Mouse (Mus musculus): Measurements from ENCODE around the gene Ccr5. TPM values are rescaled to one million over a fixed set of nuclear protein-coding genes. Genes with fewer than 3 reads are reported as not detected.
A peak's percentile ranks its signal among the peaks of the same experiment; 100 is the strongest.
"Not testable (repeated sequence)": the region's sequence is repeated elsewhere in the genome, so short reads cannot be mapped to it uniquely, and the experiment has no call there.

Gene Ccr5
- polyA plus RNA-seq, 1 experiment: not detected

DNA sequence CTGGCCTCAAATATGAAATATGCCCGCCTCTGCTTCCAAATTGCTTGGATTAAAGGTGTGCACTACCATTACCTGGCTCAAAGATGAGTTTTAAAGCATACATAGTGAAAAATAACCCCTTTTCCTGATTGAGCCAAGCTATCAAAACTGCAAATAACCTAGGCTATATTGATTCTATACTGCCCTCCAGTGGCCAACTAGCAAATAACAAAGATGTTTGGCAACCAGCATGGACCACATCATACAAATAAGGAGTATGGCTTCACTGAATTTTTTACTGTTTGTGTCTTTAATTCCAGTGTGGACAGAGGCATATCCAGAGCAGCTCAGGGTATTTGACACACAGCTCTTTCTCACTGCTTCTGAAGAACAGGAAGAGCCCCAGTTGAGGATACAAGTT lies 7.0 kb downstream of the Ccr5 start:
- peaks cover 8% of the 10 kb centered on the region for H3K4me1 ChIP-seq (ENCODE audit: control insufficient read depth)
- H3K4me3 ChIP-seq (replicated peaks): no peak overlapping the region
- peaks cover 4% of the 10 kb centered on the region; the same call in 1 of the 2 replicates for H3K27me3 ChIP-seq (ENCODE audit: control insufficient read depth)
- no peaks in the 10 kb centered on the region for H3K36me3 ChIP-seq (ENCODE audit: control insufficient read depth)
- no peaks in the 10 kb centered on the region for H3K9me3 ChIP-seq (ENCODE audit: control insufficient read depth, low read length)
- no peak for TF ChIP-seq TAL1 (IDR thresholded peaks at IDR 0.05; ENCODE audit: low read length)
- no peak for TF ChIP-seq GATA1 (IDR thresholded peaks at IDR 0.05; ENCODE audit: low read length)

DNA sequence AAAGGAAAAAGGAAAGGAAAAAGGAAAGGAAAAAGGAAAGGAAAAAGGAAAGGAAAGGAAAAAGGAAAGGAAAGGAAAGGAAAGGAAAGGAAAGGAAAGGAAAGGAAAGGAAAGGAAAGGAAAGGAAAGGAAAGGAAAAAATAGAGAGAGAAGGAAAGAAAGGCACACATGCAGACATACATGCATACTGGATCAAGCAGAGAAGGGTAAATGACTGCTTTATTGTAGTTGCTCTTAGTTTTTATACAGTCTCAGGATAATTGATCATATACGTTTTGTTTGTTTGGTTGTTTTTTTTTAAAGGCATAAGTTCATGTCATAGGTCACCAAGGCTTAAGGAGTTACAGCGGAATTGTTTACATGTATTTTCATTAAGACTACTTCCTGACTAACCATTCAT lies 11.6 kb downstream of the Ccr5 start:
- H3K4me3 ChIP-seq (replicated peaks); H3K27me3 ChIP-seq (ENCODE audit: control insufficient read depth); H3K9me3 ChIP-seq (ENCODE audit: control insufficient read depth, low read length); H3K36me3 ChIP-seq (ENCODE audit: control insufficient read depth): not testable (repeated sequence)
- peaks cover 15% of the 10 kb centered on the region for H3K4me1 ChIP-seq (ENCODE audit: control insufficient read depth)

DNA sequence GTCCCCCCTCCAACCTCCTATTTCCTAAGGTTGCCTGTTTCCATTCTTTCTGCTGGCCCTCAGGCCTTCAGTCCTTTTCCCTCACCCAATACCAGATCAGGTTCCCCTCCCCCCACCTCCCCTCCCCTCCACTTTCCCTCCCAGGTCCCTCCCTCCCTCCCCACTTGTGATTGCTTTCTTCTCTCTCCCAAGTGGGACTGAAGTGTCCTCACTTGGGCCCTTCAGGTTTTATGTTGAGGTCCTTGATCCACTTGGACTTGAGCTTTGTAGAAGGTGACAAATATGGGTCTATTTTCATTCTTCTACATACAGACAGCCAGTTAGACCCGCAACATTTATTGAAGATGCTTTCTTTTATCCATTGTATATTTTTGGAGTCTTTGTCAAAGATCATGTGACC lies 13.6 kb downstream of the Ccr5 start:
- peaks cover 34% of the 10 kb centered on the region for H3K4me1 ChIP-seq (ENCODE audit: control insufficient read depth)
- not testable (repeated sequence) for H3K4me3 ChIP-seq (replicated peaks); H3K27me3 ChIP-seq (ENCODE audit: control insufficient read depth); H3K9me3 ChIP-seq (ENCODE audit: control insufficient read depth, low read length); H3K36me3 ChIP-seq (ENCODE audit: control insufficient read depth)

DNA sequence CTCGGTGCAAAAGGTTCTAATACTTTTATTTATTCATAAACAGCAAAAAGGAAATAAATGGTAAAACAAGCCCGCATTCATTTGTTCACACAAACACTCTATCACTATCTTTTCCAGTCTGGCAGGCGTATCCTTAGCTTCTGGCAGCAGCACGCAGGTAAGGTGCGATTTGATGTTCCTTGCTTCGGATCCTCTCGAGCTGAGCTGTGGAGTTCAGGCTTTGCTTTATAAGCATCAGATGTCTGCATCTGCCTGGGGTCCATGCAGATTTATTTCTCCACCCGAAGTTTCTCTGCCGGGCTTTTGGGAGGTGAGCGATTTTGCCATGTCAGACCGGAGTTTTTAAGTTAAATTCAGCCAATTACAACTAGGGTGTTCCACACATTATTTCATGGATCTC lies 16.3 kb downstream of the Ccr5 start:
- Histone ChIP-seq H3K27me3 (ENCODE audit: control insufficient read depth) (no peaks in the 10 kb centered on the region), H3K36me3 (ENCODE audit: control insufficient read depth) (no peaks in the 10 kb centered on the region), H3K9me3 (ENCODE audit: control insufficient read depth, low read length) (no peaks in the 10 kb centered on the region), H3K4me3 (replicated peaks) (peak overlapping the region; percentile 32), H3K4me1 (ENCODE audit: control insufficient read depth) (peaks cover 35% of the 10 kb centered on the region)
- TF ChIP-seq GATA1 (IDR thresholded peaks at IDR 0.05; ENCODE audit: low read length) (no peak), TAL1 (IDR thresholded peaks at IDR 0.05; ENCODE audit: low read length) (no peak)

DNA sequence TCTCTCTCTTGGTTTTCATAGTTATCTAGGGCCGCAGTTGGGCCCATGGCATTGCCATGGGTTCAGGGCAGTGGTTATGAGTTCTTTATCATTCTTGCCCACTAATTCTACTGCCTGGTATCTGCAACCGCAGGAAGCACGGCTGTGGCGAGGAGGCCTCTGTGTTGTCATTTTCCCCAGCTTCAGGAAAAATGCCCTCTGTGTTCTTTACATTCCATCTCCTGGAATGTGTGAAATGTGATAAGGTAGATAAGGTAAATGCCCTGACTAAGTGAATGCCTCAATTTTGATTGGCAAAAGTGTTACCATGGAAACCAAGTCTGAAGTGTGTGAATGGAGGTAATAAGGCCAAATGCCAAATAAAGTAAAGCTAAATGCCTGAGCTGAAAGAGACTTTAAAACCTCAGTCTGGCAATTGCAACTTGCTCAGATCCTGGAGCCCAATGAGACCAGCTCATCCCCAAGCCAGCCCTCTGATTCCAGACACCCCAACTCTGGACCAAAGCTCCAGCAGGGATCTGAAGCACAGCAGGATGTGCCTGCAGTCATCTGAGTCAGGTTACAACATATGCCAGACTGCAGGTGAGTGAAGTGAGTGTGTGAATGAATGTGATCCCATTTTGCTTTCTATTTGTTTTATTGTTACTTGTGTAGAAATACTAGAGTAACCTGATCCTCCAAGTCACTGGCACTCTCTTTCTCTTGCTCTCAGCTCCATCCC lies 16.9 kb downstream of the Ccr5 start:
- no peaks in the 10 kb centered on the region for H3K27me3 ChIP-seq (ENCODE audit: control insufficient read depth)
- no peaks in the 10 kb centered on the region for H3K36me3 ChIP-seq (ENCODE audit: control insufficient read depth)
- peak overlapping the region; percentile 38 for H3K4me3 ChIP-seq (replicated peaks)
- H3K4me1 ChIP-seq (ENCODE audit: control insufficient read depth): peaks cover 35% of the 10 kb centered on the region
- H3K9me3 ChIP-seq (ENCODE audit: control insufficient read depth, low read length): no peaks in the 10 kb centered on the region
- TF ChIP-seq GATA1 (IDR thresholded peaks at IDR 0.05; ENCODE audit: low read length) (peak; percentile 61), TAL1 (IDR thresholded peaks at IDR 0.05; ENCODE audit: low read length) (peak; percentile 72)

DNA sequence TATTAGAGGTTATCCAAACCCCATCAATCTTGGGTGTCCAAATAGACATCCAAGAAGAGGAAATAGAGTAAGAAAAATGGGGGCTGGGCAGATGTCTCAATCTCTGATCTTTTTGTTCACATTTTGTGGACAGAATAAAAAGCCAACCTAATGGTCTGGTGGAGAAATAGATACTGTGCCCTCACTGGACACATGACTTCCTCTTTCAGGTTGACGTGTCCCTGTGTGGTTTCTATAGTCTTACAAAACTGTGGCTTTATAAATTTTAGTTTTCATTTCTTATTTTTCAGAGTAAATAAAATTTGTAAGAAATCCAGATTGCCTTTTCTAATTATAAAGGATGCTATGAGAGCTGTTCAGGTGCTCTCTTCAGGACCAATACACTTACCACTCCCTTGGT lies 22.3 kb downstream of the Ccr5 start:
- Histone ChIP-seq H3K4me1 (ENCODE audit: control insufficient read depth) (peaks cover 12% of the 10 kb centered on the region), H3K36me3 (ENCODE audit: control insufficient read depth) (no peaks in the 10 kb centered on the region), H3K27me3 (ENCODE audit: control insufficient read depth) (no peaks in the 10 kb centered on the region; the same call in 1 of the 2 replicates), H3K4me3 (replicated peaks) (no peak overlapping the region), H3K9me3 (ENCODE audit: control insufficient read depth, low read length) (no peaks in the 10 kb centered on the region)
- TF ChIP-seq TAL1 (IDR thresholded peaks at IDR 0.05; ENCODE audit: low read length) (no peak), GATA1 (IDR thresholded peaks at IDR 0.05; ENCODE audit: low read length) (no peak)

DNA sequence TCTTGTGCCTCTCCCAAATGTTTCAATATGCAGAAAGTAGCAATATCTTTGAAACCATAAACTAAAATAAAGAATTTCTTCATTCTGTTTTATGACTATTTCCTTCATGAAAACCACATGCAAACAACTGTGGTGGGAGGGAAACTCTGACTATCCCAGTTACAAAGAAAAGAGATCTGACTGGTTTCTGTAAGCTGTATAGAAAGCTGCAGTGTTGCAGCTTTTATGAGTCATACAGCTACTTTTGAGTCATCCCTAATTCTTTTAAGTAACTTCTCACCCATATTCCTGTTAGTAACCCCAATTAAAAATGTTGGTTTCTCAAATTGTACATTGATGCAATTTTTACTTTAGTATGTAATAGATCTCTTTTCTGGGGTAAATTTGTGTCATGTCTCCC lies 25.0 kb downstream of the Ccr5 start:
- H3K4me3 ChIP-seq (replicated peaks): no peak overlapping the region
- no peaks in the 10 kb centered on the region for H3K36me3 ChIP-seq (ENCODE audit: control insufficient read depth)
- TF ChIP-seq TAL1 (IDR thresholded peaks at IDR 0.05; ENCODE audit: low read length) (no peak), GATA1 (IDR thresholded peaks at IDR 0.05; ENCODE audit: low read length) (no peak)
- H3K9me3 ChIP-seq (ENCODE audit: control insufficient read depth, low read length): no peaks in the 10 kb centered on the region
- no peaks in the 10 kb centered on the region; the same call in 1 of the 2 replicates for H3K27me3 ChIP-seq (ENCODE audit: control insufficient read depth)
- no peaks in the 10 kb centered on the region for H3K4me1 ChIP-seq (ENCODE audit: control insufficient read depth)

Other genes starting within 250 kb of the Ccr5 start
- not detected in 2 replicates for gene Ccr1, start 152.9 kb upstream of the Ccr5 start, polyA plus RNA-seq (2012)
- gene Ccr1l1, start 143.1 kb upstream of the Ccr5 start, polyA plus RNA-seq (2012): not detected in 2 replicates
- gene Ccr3, start 99.6 kb upstream of the Ccr5 start, polyA plus RNA-seq (2012): not detected in 2 replicates
- gene Ccr2, start 19.6 kb upstream of the Ccr5 start, polyA plus RNA-seq (2012): not detected in 2 replicates
- not detected in 2 replicates for gene 2010315B03Rik, start 191.2 kb downstream of the Ccr5 start, polyA plus RNA-seq (2012)